Mouse (Mus musculus) ovary, postnatal 14 days (tissue): ENCODE data around the gene Prl7b1.

Source experiments
- DNase-seq: peaks from one replicate; pipeline ENCODE4 v3.0.0; 2022; ENCODE audit warnings: low spot score

Prl7b1 gene

DNA sequence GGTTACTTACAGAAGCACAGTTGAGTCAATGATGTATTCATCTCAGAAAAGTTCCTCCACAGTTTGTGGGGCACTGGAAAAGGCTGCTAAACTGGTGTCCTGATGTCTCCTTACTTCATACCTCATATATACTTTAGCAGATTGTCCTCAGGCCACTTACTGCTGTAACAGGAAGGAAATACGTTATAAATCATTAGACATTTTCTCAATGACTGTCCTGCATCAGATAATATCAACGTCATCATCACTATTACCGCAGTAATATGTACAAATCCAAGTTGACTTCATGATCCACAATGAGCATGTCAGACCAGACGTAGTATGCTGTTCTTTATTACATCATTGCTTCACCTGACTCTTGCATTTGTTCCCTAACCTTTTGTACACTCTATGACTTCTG is at the start of gene Prl7b1:
Prl7b1 (minus strand) TSS at position 101 of the 400 bp plus-strand sequence.
- no peak for DNase-seq

GRCm38 (mm10) chr13:27642393-27642792 is 32.0 kb upstream of the Prl7b1 start, which contains the start of gene Prl7a1:
Prl7a1 (minus strand) TSS chr13:27642493.
- DNase-seq = no peak

DNA sequence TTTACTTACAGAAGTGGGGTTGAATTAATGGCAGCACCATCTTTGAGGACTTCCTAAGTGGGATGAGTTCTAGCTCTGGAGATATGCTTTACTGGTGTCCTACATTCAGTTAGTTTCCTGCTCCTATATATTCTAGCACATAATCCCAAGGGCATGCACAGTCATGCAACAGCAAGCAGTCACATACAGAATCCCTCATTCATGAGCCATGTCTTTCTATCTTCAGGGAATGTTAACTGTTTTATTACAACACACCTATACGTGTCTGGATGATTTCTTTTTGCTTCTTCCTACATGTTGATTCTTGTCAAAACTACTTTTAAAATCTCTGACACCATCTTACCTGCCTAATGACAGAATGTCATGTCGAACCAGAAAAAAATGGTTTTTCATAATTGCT is 28.3 kb downstream of the Prl7b1 start, which contains the start of gene Prl8a1:
Prl8a1 (minus strand) TSS at position 101 of the 400 bp plus-strand sequence.
- DNase-seq = no peak

GRCm38 (mm10) chr13:27564506-27564905 is 45.9 kb downstream of the Prl7b1 start, which contains the start of gene Prl8a9:
Prl8a9 (minus strand) TSS chr13:27564606.
- DNase-seq = no peak

GRCm38 (mm10) chr13:27553336-27553735 is 57.0 kb downstream of the Prl7b1 start:
- no peak for DNase-seq
